Mouse (Mus musculus) naive thymus-derived CD4-positive, alpha-beta T cell, adult 2 months (primary cell): ENCODE results near the gene Hspa8.
A peak's percentile ranks its signal among the peaks of the same experiment; 100 is the strongest.

Source experiments
- DNase-seq: peaks from one replicate; pipeline ENCODE4 v3.0.0-alpha.2; 2011; ENCODE audit warnings: low read depth

The Hspa8 gene

DNA sequence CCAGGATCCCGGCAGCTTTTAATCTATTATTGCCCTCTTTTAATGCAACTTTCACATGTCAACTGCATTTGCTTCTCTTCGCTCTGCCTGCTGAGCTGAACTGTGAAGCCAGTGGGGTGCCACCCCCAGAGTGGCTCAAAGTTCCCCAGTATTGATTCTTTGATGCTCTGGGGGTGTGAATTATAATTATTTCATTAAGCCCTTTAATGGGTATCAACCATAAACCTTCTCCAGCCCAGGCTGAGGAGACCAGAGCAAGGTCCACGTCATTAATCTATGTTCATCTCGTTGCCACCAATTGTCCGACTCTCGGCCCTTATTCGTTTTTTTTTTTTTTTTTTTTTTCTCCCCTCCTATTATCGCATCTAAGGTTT lies 8.1 kb downstream of the Hspa8 start:
- DNase-seq = no peak

DNA sequence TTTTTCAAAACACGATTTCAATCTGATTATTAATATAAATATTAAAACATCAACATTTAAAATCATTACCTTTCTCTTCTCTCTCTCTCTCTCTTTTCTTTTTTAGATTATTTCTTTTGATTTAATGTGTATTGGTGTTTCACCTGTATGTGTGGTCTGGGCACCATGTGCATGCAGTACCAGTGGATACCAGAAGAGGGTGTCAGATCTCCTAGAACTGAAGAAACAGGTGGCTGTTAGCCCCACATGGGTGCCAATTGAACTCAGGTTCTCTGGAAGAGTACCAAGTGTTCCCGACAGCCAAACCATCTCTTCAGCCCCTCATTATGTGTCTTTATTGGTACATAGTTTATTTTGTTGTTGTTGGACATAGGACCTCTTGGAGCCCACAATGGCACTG lies 11.1 kb downstream of the Hspa8 start:
- peak; percentile 60 for DNase-seq

DNA sequence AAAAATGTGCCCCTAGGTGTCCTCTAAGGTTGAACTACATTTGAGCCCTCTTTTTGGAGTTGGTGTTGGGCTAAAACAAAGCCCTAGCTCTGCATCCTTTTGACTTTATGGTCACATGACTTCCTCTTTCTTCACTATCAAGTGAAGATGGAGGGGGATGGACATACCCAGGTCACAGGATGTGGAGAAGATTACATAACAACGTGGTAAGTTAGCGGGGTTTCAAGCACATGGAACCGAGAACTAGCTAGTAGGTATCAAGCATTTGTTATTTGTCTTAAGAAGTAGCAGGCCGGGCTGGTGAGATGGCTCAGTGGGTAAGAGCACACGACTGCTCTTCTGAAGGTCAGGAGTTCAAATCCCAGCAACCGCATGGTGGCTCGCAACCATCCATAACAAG lies 13.3 kb downstream of the Hspa8 start:
- DNase-seq = peak; percentile 76

DNA sequence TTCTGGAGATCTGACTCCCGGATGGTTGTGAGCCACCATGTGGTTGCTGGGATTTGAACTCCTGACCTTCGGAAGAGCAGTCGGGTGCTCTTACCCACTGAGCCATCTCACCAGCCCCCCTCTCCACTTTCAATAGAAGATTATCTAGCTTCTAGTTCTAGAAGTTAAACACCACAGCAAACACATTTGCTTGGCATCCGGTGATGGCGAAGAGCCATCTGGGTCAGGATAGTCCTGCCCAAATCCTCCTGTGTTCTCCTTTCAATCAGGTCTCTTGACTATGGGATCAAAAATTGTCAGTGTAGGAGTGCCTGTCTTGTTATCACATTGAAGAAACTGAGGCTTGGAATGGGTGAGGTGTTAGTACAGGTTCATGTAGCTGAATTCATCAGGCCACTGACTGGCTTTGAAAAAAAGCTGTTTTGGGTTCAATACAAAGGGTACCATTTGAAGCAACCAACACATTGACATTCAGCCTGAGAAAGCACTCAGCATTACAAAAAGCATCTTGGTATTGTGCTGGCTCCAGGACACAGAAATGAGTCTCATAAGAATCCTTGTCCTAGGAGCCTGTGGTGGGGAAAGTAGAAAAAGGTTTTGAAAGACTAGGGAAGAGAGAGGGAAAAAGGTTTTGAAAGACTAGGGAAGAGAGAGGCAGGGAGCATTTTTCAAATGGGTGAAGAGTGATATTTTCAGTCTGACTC lies 16.7 kb downstream of the Hspa8 start:
- DNase-seq = no peak

DNA sequence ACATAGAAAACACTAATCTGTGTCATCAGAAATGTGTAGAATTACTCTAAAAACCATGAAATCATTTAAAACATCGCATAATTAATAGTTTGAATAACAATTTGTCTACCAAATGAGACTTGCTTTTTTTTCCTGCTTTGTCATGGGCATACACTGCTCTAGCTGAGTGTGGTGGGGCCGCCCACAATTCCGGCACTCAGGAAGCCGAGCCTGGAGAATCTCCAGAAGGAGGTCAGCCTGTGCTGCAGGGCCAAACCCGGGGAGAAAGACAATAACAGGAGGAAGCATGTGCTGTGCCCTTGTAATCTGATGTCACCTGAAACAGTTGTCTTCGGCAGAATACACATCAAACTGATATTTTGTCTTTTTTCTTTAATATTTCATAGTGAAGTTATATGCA lies 24.8 kb downstream of the Hspa8 start:
- DNase-seq = no peak

DNA sequence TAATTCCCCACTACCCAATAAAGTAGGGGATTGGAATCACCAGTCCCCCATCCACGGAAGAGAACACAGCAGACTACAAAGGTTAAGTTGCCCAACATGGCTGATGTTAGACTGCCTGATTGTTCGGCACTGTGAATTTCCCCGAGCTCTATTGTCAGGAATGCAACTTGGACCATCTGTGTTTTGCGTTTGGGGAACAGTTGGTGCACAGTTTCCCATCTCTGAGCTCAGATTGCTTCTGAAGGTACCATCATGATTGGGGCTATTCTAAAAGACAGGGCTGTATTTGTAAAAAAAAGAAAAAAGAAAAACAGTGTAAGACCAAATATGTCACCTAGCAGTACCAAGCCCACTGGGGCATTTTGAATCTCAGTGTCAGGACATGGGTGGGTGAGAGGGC lies 26.6 kb downstream of the Hspa8 start:
- DNase-seq = no peak

DNA sequence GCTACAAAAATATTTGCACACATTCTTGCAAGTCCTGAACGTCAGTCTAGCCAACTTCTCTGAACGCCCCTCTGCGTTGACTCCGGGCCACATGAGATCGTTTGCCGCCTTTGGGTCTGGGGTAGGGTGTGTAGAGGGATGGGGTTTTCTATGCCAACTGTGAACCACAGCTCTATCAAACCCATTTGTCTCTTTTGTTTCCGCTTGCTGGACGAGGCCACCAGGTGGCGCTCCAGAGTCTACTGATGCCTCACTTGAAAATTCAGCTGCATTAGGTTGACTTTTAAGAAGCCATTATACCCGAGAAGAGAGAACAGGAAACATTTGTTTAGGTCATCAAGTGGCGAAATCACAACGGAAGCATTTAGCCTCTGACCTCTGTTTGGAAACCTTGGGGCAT lies 33.8 kb downstream of the Hspa8 start:
- peak; percentile 84 for DNase-seq

DNA sequence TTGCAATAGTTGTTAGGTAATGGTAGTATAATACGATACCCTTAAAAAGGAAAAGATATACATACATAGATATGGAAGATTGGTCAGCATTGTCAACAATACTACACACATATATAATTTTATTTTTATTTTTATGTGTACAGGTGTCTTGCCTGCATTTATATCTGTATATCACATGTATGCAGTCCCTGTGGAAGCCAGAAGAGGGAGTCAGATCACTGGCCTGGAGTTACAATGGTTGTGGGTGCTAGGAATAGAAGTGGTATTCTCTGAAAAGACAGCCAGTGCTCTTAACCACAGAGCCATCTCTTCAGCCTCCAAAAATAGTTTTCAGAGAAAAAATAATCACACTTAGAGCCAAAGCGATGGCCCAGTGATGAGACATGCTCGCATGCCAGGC lies 35.9 kb downstream of the Hspa8 start:
- DNase-seq = no peak

DNA sequence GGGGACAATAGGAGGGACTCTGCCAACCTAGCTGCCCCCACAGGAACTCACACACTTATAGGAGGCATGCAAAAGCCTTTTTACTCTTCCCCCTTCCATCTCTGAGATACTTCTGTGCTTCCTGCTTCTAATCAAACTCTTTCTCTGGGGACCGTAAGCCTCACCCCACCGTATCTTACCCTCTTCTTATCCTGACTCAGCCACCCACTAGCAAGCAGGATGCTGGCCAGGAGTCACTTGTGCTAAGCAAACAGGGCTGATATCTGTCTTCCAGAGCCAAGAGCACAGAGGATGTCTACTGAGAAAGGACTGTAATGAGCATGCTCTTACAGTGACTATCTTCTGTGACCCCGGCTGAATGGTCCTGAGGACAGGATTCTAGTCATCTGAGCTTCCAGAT lies 38.9 kb downstream of the Hspa8 start:
- DNase-seq = no peak

DNA sequence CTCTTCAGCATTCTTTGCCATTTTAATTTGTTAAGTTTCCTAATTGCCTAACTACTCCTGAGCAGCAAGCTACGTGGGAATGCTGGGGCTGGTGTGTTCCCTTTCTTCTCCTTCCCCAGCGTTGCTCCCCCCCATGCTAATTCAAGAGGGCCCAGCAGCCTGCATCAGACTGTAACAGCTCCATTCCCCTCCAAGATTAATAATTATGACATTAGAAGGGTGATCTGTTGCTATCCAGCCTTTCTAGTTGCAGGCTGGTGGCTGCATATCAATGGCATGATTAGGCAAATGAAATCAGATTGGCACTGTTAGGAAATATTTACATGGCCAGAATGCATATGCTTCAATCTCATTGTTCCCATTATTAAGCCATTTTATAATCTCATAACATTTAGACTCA lies 50.7 kb downstream of the Hspa8 start:
- DNase-seq = no peak

DNA sequence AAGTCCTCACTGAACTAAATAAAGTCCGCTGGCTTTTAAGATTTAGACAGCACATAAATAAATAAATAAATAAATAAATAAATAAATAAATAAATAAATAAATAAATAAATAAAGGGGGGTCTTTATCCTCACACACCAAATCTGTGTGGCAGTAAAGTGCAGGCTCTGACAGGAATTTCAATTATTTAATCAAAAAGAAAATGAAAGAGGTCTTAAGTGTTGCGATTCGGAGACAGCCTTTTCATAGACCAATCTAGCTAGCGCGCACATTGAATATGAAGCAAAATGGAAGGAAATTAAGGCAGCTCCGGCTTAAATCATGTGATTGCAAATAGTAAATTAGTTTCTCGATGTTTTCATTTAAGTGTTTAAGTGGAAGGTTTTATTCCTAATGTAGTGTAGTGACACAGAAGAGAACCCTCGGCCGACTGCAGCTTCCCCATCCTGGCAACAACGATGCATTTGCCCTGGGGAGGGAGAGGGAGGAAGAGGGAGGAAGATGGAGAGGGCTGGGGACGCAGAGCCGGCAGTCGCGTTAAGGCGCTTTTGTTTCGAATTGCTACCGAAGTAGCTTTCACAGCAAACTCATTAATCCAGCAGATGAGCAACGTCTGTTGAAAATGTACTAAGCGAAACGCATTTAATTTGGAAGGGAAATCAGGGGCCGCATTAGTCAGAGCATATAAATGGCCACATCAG lies 57.8 kb downstream of the Hspa8 start:
- DNase-seq = no peak

DNA sequence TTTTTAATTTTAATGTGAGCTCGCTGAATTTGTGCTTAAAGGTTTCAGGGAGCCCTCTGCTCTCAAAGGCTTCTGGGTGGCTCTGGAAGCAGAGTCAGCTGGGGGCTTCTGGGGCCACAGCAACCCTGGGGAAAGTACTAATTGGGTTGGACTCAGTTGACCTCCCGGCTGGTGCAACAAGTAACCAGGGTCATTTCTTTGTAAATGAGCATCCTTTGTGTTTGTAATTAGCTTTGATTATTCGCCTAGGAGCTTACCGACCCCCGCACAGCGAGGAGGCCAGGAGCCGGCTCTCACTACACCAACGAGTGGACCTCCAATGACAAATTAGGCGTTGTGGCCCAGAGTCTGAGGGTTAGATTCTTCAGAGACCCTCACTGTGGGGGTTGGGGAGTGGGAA lies 58.4 kb downstream of the Hspa8 start:
- no peak for DNase-seq
